Mouse (Mus musculus): ENCODE measurements around the gene Atg5. TPM values are rescaled to one million over a fixed set of nuclear protein-coding genes. Genes with fewer than 3 reads are reported as not detected.

The Atg5 gene
- polyA plus RNA-seq, 1 experiment, result 28.7 TPM

DNA sequence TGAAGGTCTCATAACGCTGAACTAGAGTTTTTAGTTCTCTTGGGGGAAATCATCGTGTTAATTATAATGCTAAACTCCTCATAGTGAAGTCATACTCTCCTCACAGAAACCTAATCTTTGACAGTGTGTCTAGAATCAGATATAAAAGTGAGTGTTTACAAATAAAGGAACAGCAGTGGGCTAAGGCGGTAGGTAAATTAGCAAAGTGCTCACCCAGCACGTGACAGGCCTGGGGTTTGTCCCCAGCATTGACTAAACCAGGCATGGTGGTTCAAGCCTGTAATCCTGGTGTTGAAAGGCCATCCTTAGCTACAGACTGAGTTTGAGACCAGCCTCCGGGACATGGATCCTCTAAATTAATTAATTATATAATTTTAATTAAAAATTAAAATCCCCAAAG, 110.2 kb downstream of the Atg5 start:
- no peak overlapping the region for H3K9ac ChIP-seq (ENCODE audit: low read depth, poor library complexity, severe bottlenecking)
- TF ChIP-seq CTCF (IDR thresholded peaks at IDR 0.05; ENCODE audit: low read depth, low read length) (no peak), EP300 (IDR thresholded peaks at IDR 0.05; ENCODE audit: insufficient read depth, low read depth, low read length) (no peak), POLR2A (IDR thresholded peaks at IDR 0.05; ENCODE audit: insufficient read depth, low read length) (no peak)
- no peaks in the 10 kb centered on the region for H3K9me3 ChIP-seq (replicated peaks; ENCODE audit: control insufficient read depth, insufficient read depth, low read length, poor library complexity, severe bottlenecking)
- H3K27ac ChIP-seq (ENCODE audit: insufficient read depth, low read length), result no peak overlapping the region
- H3K36me3 ChIP-seq (ENCODE audit: control insufficient read depth, insufficient read depth, low read length, poor library complexity, severe bottlenecking), result no peaks in the 10 kb centered on the region
- H3K4me3 ChIP-seq (ENCODE audit: low read depth, low read length), result no peak overlapping the region
- peaks cover 4% of the 10 kb centered on the region for H3K4me1 ChIP-seq (ENCODE audit: control insufficient read depth, insufficient read depth, low read length)
- no peaks in the 10 kb centered on the region for H3K27me3 ChIP-seq (ENCODE audit: control insufficient read depth, insufficient read depth, low read length, poor library complexity, severe bottlenecking)

DNA sequence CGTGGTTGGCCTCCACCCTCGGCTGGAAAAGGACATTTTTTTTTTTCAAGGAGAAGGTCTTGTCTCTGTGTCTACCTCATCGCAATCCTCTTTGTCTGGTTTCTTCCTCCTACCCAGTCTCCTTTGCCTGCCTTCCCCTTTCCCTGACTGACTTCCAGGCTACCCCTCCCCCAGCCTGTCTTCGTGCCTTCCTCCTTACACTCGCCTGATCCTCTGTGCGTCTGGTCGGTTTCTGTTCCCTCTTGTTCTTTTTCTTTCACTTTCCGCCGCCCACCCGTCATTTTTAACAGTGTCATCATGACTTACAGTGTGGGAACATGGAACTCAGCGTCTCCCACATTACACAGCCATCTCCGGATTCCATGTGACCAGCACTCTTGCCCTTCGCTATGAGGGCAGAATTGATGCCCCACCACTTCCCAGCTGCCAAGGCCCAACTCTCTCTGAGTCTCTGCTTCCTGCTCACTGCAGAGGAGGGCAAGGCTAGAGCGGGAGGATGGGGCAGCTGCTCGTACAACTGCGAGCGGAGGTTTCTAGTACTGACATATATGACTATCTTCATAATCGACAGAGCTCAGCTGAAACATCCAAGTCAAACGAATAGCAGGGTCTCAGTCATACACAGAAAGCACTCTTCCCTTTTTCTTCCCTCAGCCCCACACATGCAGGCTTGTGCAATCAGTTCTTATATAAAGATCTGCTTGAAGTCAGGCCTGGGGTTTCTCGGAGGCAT, 112.5 kb downstream of the Atg5 start:
- TF ChIP-seq CTCF (IDR thresholded peaks at IDR 0.05; ENCODE audit: low read depth, low read length), result no peak
- 0 out of 2 replicates have a peak, but pooled peaks have one; percentile 50 for TF ChIP-seq EP300 (IDR thresholded peaks at IDR 0.05; ENCODE audit: insufficient read depth, low read depth, low read length)
- H3K4me3 ChIP-seq (ENCODE audit: low read depth, low read length), result no peak overlapping the region
- H3K27ac ChIP-seq (ENCODE audit: insufficient read depth, low read length), result no peak overlapping the region
- H3K9ac ChIP-seq (ENCODE audit: low read depth, poor library complexity, severe bottlenecking), result 0 out of 2 replicates have a peak overlapping the region, but pooled peaks have one; percentile 4
- H3K9me3 ChIP-seq (replicated peaks; ENCODE audit: control insufficient read depth, insufficient read depth, low read length, poor library complexity, severe bottlenecking), result no peaks in the 10 kb centered on the region
- H3K36me3 ChIP-seq (ENCODE audit: control insufficient read depth, insufficient read depth, low read length, poor library complexity, severe bottlenecking), result no peaks in the 10 kb centered on the region
- H3K27me3 ChIP-seq (ENCODE audit: control insufficient read depth, insufficient read depth, low read length, poor library complexity, severe bottlenecking), result no peaks in the 10 kb centered on the region
- peaks cover 4% of the 10 kb centered on the region for H3K4me1 ChIP-seq (ENCODE audit: control insufficient read depth, insufficient read depth, low read length)

DNA sequence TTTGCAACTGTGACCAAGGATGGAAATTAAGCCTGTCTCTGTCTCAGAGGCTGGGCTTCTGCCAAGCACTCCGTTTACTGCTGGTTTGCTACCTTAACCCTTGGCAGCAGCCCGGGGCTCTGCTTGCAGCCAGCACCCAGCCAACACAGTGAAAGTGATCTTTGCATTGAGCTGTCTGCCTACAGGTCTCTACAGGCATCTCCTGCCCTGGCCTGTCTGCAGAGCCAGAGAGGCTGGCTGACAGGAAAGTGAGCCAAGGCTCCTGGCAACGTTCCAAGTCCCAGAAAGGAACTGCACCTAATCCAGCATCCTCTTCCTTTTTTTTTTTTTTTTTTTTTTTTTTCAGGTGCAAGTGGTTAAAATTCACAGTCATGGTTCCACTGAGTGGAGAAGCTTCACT, 113.2 kb downstream of the Atg5 start:
- Histone ChIP-seq H3K36me3 (ENCODE audit: control insufficient read depth, insufficient read depth, low read length, poor library complexity, severe bottlenecking) (no peaks in the 10 kb centered on the region), H3K9me3 (replicated peaks; ENCODE audit: control insufficient read depth, insufficient read depth, low read length, poor library complexity, severe bottlenecking) (no peaks in the 10 kb centered on the region), H3K4me3 (ENCODE audit: low read depth, low read length) (no peak overlapping the region), H3K4me1 (ENCODE audit: control insufficient read depth, insufficient read depth, low read length) (peaks cover 4% of the 10 kb centered on the region), H3K27me3 (ENCODE audit: control insufficient read depth, insufficient read depth, low read length, poor library complexity, severe bottlenecking) (no peaks in the 10 kb centered on the region), H3K9ac (ENCODE audit: low read depth, poor library complexity, severe bottlenecking) (no peak overlapping the region), H3K27ac (ENCODE audit: insufficient read depth, low read length) (no peak overlapping the region)
- TF ChIP-seq CTCF (IDR thresholded peaks at IDR 0.05; ENCODE audit: low read depth, low read length) (no peak), POLR2A (IDR thresholded peaks at IDR 0.05; ENCODE audit: insufficient read depth, low read length) (no peak)

DNA sequence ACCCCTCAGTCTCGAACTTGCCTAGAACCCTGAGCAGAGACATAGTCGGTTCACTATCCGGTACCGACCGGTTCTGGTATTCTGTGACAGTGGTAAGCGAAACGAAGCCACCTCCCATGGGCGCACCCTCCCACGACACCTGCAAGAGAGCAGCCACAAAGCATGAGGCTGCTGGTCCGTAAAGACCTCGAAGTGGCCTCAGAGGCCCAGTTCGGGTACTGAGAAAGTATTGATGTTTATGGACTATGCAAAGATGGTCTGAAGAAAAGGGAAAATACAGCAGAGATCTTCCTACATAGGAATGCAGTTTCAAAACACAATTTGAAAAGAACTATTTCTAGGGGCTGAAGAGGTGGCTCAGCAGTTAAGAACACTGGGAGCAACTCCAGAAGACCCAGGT, 113.8 kb downstream of the Atg5 start:
- Histone ChIP-seq H3K4me3 (ENCODE audit: low read depth, low read length) (no peak overlapping the region), H3K4me1 (ENCODE audit: control insufficient read depth, insufficient read depth, low read length) (peaks cover 4% of the 10 kb centered on the region), H3K27me3 (ENCODE audit: control insufficient read depth, insufficient read depth, low read length, poor library complexity, severe bottlenecking) (no peaks in the 10 kb centered on the region), H3K9ac (ENCODE audit: low read depth, poor library complexity, severe bottlenecking) (no peak overlapping the region), H3K36me3 (ENCODE audit: control insufficient read depth, insufficient read depth, low read length, poor library complexity, severe bottlenecking) (no peaks in the 10 kb centered on the region), H3K27ac (ENCODE audit: insufficient read depth, low read length) (no peak overlapping the region), H3K9me3 (replicated peaks; ENCODE audit: control insufficient read depth, insufficient read depth, low read length, poor library complexity, severe bottlenecking) (no peaks in the 10 kb centered on the region)
- TF ChIP-seq EP300 (IDR thresholded peaks at IDR 0.05; ENCODE audit: insufficient read depth, low read depth, low read length) (no peak), CTCF (IDR thresholded peaks at IDR 0.05; ENCODE audit: low read depth, low read length) (no peak), POLR2A (IDR thresholded peaks at IDR 0.05; ENCODE audit: insufficient read depth, low read length) (no peak)

DNA sequence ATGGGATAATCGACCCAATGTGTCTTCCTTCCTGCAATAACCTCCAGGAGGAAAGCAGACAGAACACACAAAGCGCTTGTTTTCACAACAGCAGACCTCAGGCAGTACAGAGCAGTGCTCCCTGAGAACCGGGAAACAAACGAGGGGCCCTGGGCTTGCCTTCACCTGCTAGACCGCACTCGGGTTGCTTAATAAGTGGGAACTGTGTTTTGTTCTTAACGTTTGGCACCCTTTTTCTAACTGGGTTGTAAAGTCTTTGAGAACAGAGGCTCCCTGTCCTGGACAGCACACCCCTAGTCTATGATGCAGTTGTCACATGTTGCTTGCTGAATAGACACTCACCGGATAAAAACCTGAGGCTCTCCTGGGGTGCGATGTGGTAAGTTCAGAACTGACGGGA, 115.1 kb downstream of the Atg5 start:
- Histone ChIP-seq H3K9ac (ENCODE audit: low read depth, poor library complexity, severe bottlenecking) (no peak overlapping the region), H3K4me3 (ENCODE audit: low read depth, low read length) (no peak overlapping the region), H3K36me3 (ENCODE audit: control insufficient read depth, insufficient read depth, low read length, poor library complexity, severe bottlenecking) (no peaks in the 10 kb centered on the region), H3K4me1 (ENCODE audit: control insufficient read depth, insufficient read depth, low read length) (peaks cover 7% of the 10 kb centered on the region), H3K9me3 (replicated peaks; ENCODE audit: control insufficient read depth, insufficient read depth, low read length, poor library complexity, severe bottlenecking) (no peaks in the 10 kb centered on the region), H3K27ac (ENCODE audit: insufficient read depth, low read length) (no peak overlapping the region), H3K27me3 (ENCODE audit: control insufficient read depth, insufficient read depth, low read length, poor library complexity, severe bottlenecking) (no peaks in the 10 kb centered on the region)
- no peak for TF ChIP-seq POLR2A (IDR thresholded peaks at IDR 0.05; ENCODE audit: insufficient read depth, low read length)
- no peak for TF ChIP-seq CTCF (IDR thresholded peaks at IDR 0.05; ENCODE audit: low read depth, low read length)
- no peak for TF ChIP-seq EP300 (IDR thresholded peaks at IDR 0.05; ENCODE audit: insufficient read depth, low read depth, low read length)

DNA sequence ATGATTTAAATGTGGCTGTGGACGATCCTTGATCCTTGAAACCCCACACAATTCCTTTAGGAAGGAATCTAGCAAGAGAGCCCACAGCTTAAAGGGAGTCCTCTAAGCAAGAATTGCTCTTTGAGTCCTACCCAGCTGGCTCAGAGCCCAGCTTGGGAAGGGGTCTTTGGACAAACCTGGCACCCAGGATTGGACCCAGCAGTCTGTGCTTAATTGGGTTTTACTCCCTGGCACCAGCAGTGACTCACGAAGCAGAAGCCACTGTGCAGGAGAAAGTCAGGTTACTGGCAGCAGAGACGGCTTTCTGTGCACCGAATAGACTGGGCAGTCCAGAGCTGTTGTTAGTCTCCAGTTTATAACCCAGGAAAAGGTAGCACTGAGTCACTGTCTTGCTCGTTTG, 117.1 kb downstream of the Atg5 start:
- Histone ChIP-seq H3K4me1 (ENCODE audit: control insufficient read depth, insufficient read depth, low read length) (peaks cover 8% of the 10 kb centered on the region), H3K9ac (ENCODE audit: low read depth, poor library complexity, severe bottlenecking) (no peak overlapping the region), H3K9me3 (replicated peaks; ENCODE audit: control insufficient read depth, insufficient read depth, low read length, poor library complexity, severe bottlenecking) (no peaks in the 10 kb centered on the region), H3K36me3 (ENCODE audit: control insufficient read depth, insufficient read depth, low read length, poor library complexity, severe bottlenecking) (no peaks in the 10 kb centered on the region), H3K4me3 (ENCODE audit: low read depth, low read length) (no peak overlapping the region), H3K27ac (ENCODE audit: insufficient read depth, low read length) (no peak overlapping the region), H3K27me3 (ENCODE audit: control insufficient read depth, insufficient read depth, low read length, poor library complexity, severe bottlenecking) (no peaks in the 10 kb centered on the region)
- no peak for TF ChIP-seq EP300 (IDR thresholded peaks at IDR 0.05; ENCODE audit: insufficient read depth, low read depth, low read length)
- no peak for TF ChIP-seq POLR2A (IDR thresholded peaks at IDR 0.05; ENCODE audit: insufficient read depth, low read length)
- TF ChIP-seq CTCF (IDR thresholded peaks at IDR 0.05; ENCODE audit: low read depth, low read length), result no peak

All from ES-Bruce4 (cell line).